Mouse (Mus musculus): ENCODE results near the gene Mpi. TPM values are rescaled to one million over a fixed set of nuclear protein-coding genes. Genes with fewer than 3 reads are reported as not detected.
A peak's percentile ranks its signal among the peaks of the same experiment; 100 is the strongest.

Gene Mpi
- polyA plus RNA-seq, 1 experiment from 2014 or later: 81.7 TPM

- no peaks in the 10 kb centered on the region for H3K27me3 ChIP-seq (replicated peaks)
- H3K4me2 ChIP-seq: no peak overlapping the region
- H3K36me3 ChIP-seq: peaks cover 83% of the 10 kb centered on the region
- ATAC-seq (ENCODE audit: low FRiP score): no peak
- H3K4me1 ChIP-seq: peaks cover 17% of the 10 kb centered on the region
- no peak overlapping the region for H3K27ac ChIP-seq (replicated peaks)
- H3K9me3 ChIP-seq (replicated peaks): no peaks in the 10 kb centered on the region
- no peak overlapping the region for H3K4me3 ChIP-seq (replicated peaks)
- H3K9ac ChIP-seq (replicated peaks): no peak overlapping the region
- WGBS: 83% methylated on average over 3 of the region's 3 CpGs
Observed at GRCm38 (mm10) chr9:57543951-57544350, 8.6 kb downstream of the Mpi start.

- Histone ChIP-seq H3K9ac (replicated peaks) (no peak overlapping the region), H3K4me1 (peaks cover 27% of the 10 kb centered on the region), H3K4me2 (no peak overlapping the region), H3K4me3 (replicated peaks) (no peak overlapping the region), H3K27me3 (replicated peaks) (no peaks in the 10 kb centered on the region), H3K36me3 (peaks cover 65% of the 10 kb centered on the region), H3K9me3 (replicated peaks) (no peaks in the 10 kb centered on the region), H3K27ac (replicated peaks) (no peak overlapping the region)
- 8% methylated on average over 1 of the region's 1 CpGs for WGBS
- ATAC-seq (ENCODE audit: low FRiP score): no peak
Observed at GRCm38 (mm10) chr9:57541312-57541711, 11.3 kb downstream of the Mpi start.

DNA sequence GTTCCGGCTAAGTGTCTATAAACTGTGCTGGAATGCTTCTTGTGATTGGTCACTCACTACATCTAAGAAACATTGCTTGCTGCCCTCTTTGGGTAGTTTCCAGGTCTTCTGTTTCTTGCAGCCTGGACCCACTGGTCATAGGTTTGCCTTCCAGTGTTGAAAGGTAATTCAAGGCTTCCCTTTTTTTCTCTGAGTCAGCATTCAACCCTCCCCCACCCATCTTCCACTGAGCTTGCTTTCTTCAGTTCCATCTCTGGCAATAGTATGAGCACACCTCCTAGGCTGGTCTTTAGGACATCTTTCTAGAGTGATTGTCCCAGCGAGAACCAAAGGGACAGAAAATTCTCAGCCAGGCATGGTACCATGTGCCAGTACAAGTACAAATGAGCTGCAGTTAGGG is 13.0 kb downstream of the Mpi start:
- Histone ChIP-seq H3K9me3 (replicated peaks) (no peaks in the 10 kb centered on the region), H3K27ac (replicated peaks) (no peak overlapping the region), H3K27me3 (replicated peaks) (no peaks in the 10 kb centered on the region), H3K4me3 (replicated peaks) (no peak overlapping the region), H3K4me1 (peaks cover 28% of the 10 kb centered on the region), H3K36me3 (peaks cover 52% of the 10 kb centered on the region), H3K4me2 (no peak overlapping the region), H3K9ac (replicated peaks) (0 out of 2 replicates have a peak overlapping the region, but pooled peaks have one; percentile 80)
- 92% methylated on average over 2 of the region's 2 CpGs for WGBS
- ATAC-seq (ENCODE audit: low FRiP score): no peak

GRCm38 (mm10) chr9:57537728-57538181 is 14.8 kb downstream of the Mpi start:
- Histone ChIP-seq H3K4me2 (peak overlapping the region; percentile 78), H3K4me1 (peaks cover 28% of the 10 kb centered on the region), H3K9me3 (replicated peaks) (no peaks in the 10 kb centered on the region), H3K4me3 (replicated peaks) (peak overlapping the region; percentile 73), H3K27me3 (replicated peaks) (no peaks in the 10 kb centered on the region), H3K36me3 (peaks cover 52% of the 10 kb centered on the region), H3K9ac (replicated peaks) (peak overlapping the region; percentile 80), H3K27ac (replicated peaks) (peak overlapping the region; percentile 90)
- peak; percentile 69 for ATAC-seq (ENCODE audit: low FRiP score)
- under 1% methylated on average over 24 of the region's 24 CpGs for WGBS

DNA sequence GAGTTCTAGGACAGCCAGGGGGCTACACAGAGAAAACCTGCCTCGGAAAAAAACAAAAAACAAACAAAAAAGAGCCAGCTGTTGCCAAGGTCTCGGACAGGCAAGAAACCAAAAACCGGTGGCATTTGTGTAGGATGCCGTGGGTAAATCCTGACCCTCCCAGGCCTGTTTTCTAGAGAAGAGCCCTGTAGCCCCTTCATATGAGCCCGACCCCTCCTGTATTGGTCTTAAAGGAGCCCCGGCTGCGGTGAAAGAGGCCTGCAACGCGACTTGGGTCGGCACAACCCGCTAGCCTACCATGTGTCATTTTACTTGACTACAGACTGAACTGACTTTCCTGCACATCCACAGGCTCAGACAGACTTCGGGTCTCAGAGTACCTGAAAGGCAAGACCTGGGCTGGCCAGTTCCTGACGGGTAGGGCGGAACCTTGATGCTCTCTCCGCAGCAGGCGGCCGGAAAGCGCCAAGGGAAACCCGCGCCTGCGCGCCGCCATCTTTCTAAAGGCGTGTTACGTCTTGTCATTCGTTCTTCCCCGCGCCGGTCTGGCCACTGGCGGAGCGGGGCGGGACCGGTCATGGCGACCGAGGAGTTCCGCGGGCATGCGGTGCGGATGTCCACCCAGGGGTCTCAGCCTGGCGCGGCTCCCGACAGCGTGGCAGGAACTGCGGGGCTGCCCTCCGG is 15.4 kb downstream of the Mpi start, which contains the start of gene Fam219b:
Fam219b (plus strand) TSS at position 485 of the 684 bp plus-strand sequence.
- H3K4me1 ChIP-seq: peaks cover 28% of the 10 kb centered on the region
- no peaks in the 10 kb centered on the region for H3K27me3 ChIP-seq (replicated peaks)
- H3K36me3 ChIP-seq: peaks cover 52% of the 10 kb centered on the region
- peak within 1 kb of the TSS; percentile 90 for H3K27ac ChIP-seq (replicated peaks)
- peak within 1 kb of the TSS; percentile 80 for H3K9ac ChIP-seq (replicated peaks)
- WGBS: 2% methylated on average over 45 of the region's 45 CpGs
- peak; percentile 91 for ATAC-seq (ENCODE audit: low FRiP score)
- H3K4me2 ChIP-seq: peak within 1 kb of the TSS; percentile 78
- H3K4me3 ChIP-seq (replicated peaks): peak within 1 kb of the TSS; percentile 73
- no peaks in the 10 kb centered on the region for H3K9me3 ChIP-seq (replicated peaks)

GRCm38 (mm10) chr9:57536362-57536761 is 16.2 kb downstream of the Mpi start:
- Histone ChIP-seq H3K36me3 (peaks cover 56% of the 10 kb centered on the region), H3K9me3 (replicated peaks) (no peaks in the 10 kb centered on the region), H3K27me3 (replicated peaks) (no peaks in the 10 kb centered on the region), H3K4me1 (peaks cover 25% of the 10 kb centered on the region), H3K4me3 (replicated peaks) (no peak overlapping the region), H3K27ac (replicated peaks) (0 out of 2 replicates have a peak overlapping the region, but pooled peaks have one; percentile 90), H3K9ac (replicated peaks) (no peak overlapping the region), H3K4me2 (peak overlapping the region; percentile 78)
- no peak for ATAC-seq (ENCODE audit: low FRiP score)
- 86% methylated on average over 5 of the region's 5 CpGs for WGBS

DNA sequence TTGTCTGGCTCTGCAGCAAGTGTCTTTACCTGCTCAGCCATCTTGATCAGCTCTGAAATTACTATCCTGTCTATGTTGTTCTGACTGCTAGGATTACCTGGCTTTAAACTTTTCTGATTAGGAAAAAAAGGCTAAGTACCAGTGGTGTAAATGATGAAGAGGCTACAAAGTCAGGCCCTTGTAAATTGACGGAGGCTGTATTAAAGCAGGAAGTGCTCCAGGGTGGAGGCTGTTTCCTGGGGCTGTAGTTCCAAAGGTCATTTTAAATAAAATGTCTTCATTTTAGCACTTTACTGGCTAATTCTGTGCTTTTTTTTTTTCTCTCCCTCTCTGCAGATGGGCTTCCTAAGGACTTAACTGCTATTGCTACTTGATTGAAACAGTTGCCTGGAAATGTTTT is 20.6 kb downstream of the Mpi start:
- 88% methylated on average over 1 of the region's 1 CpGs for WGBS
- Histone ChIP-seq H3K27me3 (replicated peaks) (no peaks in the 10 kb centered on the region), H3K36me3 (peaks cover 40% of the 10 kb centered on the region), H3K4me1 (peaks cover 11% of the 10 kb centered on the region), H3K4me3 (replicated peaks) (no peak overlapping the region), H3K27ac (replicated peaks) (no peak overlapping the region), H3K9me3 (replicated peaks) (no peaks in the 10 kb centered on the region), H3K4me2 (no peak overlapping the region), H3K9ac (replicated peaks) (no peak overlapping the region)
- no peak for ATAC-seq (ENCODE audit: low FRiP score)

- no peak overlapping the region for H3K4me2 ChIP-seq
- no peaks in the 10 kb centered on the region for H3K9me3 ChIP-seq (replicated peaks)
- H3K9ac ChIP-seq (replicated peaks): no peak overlapping the region
- H3K4me1 ChIP-seq: peaks cover 47% of the 10 kb centered on the region
- peaks cover 7% of the 10 kb centered on the region for H3K36me3 ChIP-seq
- H3K27ac ChIP-seq (replicated peaks): no peak overlapping the region
- H3K27me3 ChIP-seq (replicated peaks): no peaks in the 10 kb centered on the region
- ATAC-seq (ENCODE audit: low FRiP score): no peak
- H3K4me3 ChIP-seq (replicated peaks): no peak overlapping the region
Observed at GRCm38 (mm10) chr9:57526435-57526834, 26.1 kb downstream of the Mpi start.

- Histone ChIP-seq H3K4me3 (replicated peaks) (no peak overlapping the region), H3K4me2 (no peak overlapping the region), H3K36me3 (peaks cover 4% of the 10 kb centered on the region; the same call in 1 of the 2 replicates), H3K9me3 (replicated peaks) (no peaks in the 10 kb centered on the region), H3K4me1 (peaks cover 47% of the 10 kb centered on the region), H3K27me3 (replicated peaks) (no peaks in the 10 kb centered on the region), H3K9ac (replicated peaks) (no peak overlapping the region), H3K27ac (replicated peaks) (no peak overlapping the region)
- ATAC-seq (ENCODE audit: low FRiP score): no peak
- WGBS: 83% methylated on average over 2 of the region's 2 CpGs
Observed at GRCm38 (mm10) chr9:57525516-57525915, 27.0 kb downstream of the Mpi start.

DNA sequence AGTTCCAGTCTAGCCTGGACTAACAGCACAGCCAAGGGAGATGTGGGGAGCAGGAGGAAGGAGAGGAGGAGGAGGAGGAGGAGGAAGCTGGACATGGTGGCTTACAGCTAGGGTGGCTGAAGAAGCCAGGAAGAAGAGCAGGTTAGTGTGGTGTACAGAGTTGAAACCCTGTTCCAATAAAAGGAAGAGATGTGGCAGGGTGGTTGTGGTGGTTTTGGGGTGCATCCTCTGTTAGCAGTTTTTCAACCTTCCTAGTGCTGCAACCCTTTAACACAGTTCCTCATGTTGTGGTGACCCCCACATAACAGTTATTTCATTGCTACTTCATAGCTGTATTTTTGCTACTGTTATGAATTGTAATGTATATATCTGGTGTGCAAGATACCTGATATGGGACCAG is 28.1 kb downstream of the Mpi start:
- no peak overlapping the region for H3K27ac ChIP-seq (replicated peaks)
- no peak overlapping the region for H3K9ac ChIP-seq (replicated peaks)
- no peak for ATAC-seq (ENCODE audit: low FRiP score)
- H3K9me3 ChIP-seq (replicated peaks): no peaks in the 10 kb centered on the region
- H3K4me2 ChIP-seq: no peak overlapping the region
- H3K36me3 ChIP-seq: no peaks in the 10 kb centered on the region
- H3K27me3 ChIP-seq (replicated peaks): no peaks in the 10 kb centered on the region
- H3K4me1 ChIP-seq: peaks cover 47% of the 10 kb centered on the region
- no peak overlapping the region for H3K4me3 ChIP-seq (replicated peaks)

GRCm38 (mm10) chr9:57523754-57524153 is 28.8 kb downstream of the Mpi start:
- no peak overlapping the region for H3K27ac ChIP-seq (replicated peaks)
- ATAC-seq (ENCODE audit: low FRiP score): no peak
- no peak overlapping the region for H3K9ac ChIP-seq (replicated peaks)
- no peaks in the 10 kb centered on the region for H3K9me3 ChIP-seq (replicated peaks)
- H3K4me1 ChIP-seq: peaks cover 45% of the 10 kb centered on the region
- no peaks in the 10 kb centered on the region for H3K27me3 ChIP-seq (replicated peaks)
- no peaks in the 10 kb centered on the region for H3K36me3 ChIP-seq
- WGBS: 88% methylated on average over 1 of the region's 1 CpGs
- no peak overlapping the region for H3K4me3 ChIP-seq (replicated peaks)
- H3K4me2 ChIP-seq: no peak overlapping the region

DNA sequence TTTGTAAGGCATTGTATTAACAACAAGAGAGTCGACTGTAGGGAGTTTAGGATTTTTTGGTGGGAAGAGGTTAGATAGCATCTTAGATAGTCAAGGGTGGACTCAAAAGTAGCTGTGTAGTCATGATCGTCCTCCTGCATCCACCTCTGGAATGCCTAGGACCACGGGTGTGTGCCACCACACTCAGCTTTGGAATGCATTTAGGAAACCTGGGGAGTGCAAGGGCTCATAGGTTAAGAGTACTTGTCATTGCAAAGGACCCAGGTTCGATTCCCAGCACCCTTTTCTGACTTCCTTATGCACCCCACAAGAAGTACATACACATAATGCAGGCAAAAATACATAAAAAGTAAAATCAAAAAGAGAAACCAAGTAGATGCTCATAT is 29.7 kb downstream of the Mpi start:
- 87% methylated on average over 4 of the region's 4 CpGs for WGBS

More for the DNA sequence above, 29.7 kb downstream of the Mpi start:
- Histone ChIP-seq H3K9ac (replicated peaks) (0 out of 2 replicates have a peak overlapping the region, but pooled peaks have one; percentile 96), H3K9me3 (replicated peaks) (no peaks in the 10 kb centered on the region), H3K36me3 (no peaks in the 10 kb centered on the region), H3K27ac (replicated peaks) (no peak overlapping the region), H3K4me3 (replicated peaks) (peak overlapping the region; percentile 95; the same call in 1 of the 2 replicates), H3K27me3 (replicated peaks) (no peaks in the 10 kb centered on the region), H3K4me2 (peak overlapping the region; percentile 75), H3K4me1 (peaks cover 43% of the 10 kb centered on the region)
- no peak for ATAC-seq (ENCODE audit: low FRiP score)
